Mouse (Mus musculus): ENCODE results near the gene Ces1e.

GRCm38 (mm10) chr8:93246057-93246456 lies 16.6 kb upstream of the Ces1e start:
- TF ChIP-seq POLR2A (IDR thresholded peaks at IDR 0.05; ENCODE audit: borderline replicate concordance, insufficient read depth, low read length), result no peak
- no peak for TF ChIP-seq CTCF (IDR thresholded peaks at IDR 0.05; ENCODE audit: borderline replicate concordance, insufficient read depth, low read depth, low read length)

All from cerebellum, adult 2 months (tissue).